Mouse (Mus musculus) CH12F3 (cell line): ENCODE data around the gene Pon3.

Source experiments
- in situ Hi-C: fragments of 300-500 bp; cut with MboI; formaldehyde crosslinking; loops from 2 replicates; pipeline ENCODE4 v1.14.3; 2020; ENCODE audit warnings: low sequenced_read_pairs

Pon3 gene

GRCm38 (mm10) chr6:5255722-5256451, at the start of gene Pon3:
Pon3 (minus strand) TSS chr6:5256286.
- in situ Hi-C loops: no loop called here

- in situ Hi-C loops: no loop called here
Observed at GRCm38 (mm10) chr6:5304956-5305355, 48.9 kb upstream of the Pon3 start.

DNA sequence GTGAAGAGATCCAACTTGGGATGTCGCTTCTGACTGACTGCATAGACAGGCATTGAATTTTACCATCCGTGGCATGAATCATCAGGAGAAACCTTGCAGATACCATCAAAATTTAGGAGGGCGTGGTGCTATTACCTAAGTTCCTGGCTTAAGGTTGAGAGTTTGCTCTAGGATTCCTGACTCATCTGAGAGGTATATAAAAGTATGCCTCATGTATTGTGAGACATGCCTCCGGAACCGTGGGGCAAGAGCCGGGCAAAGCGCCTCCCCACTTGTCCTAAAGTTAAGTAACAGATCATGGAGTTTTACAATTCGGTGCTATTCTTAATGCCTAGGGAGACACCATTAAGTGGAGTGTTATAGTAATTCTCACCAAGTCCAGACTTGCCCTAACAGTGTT, 44.5 kb upstream of the Pon3 start:
- in situ Hi-C loops: no loop called here

- in situ Hi-C loops: no loop called here
Observed at GRCm38 (mm10) chr6:5299561-5299960, 43.5 kb upstream of the Pon3 start.

DNA sequence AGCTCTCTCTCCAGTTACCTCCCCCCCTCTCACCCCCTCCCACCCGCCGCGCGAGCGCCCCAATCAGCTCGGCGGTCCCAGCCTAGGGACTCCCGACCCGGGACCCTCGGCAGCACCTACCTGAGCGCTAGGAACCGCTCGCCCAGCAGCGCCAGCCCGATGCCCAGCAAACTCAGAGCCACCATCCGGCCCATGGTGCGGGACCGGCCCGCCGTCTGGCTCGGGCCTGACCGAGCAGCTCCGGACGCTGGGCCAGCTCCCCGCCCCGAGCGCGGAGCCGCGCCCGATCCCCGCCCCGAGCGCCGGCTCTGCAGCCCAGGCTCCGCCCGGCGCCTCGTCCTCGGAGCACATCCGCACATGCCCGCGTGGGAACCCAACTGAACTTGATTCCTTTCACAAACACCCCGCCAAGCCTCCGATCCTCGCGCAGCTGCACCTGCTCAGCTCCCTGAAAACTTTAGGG, 42.0 kb upstream of the Pon3 start, which contains the start of gene Pon2:
TSS of gene Pon2 (minus strand) at position 364 of the 463 bp plus-strand sequence.
- in situ Hi-C loops: no loop called here

DNA sequence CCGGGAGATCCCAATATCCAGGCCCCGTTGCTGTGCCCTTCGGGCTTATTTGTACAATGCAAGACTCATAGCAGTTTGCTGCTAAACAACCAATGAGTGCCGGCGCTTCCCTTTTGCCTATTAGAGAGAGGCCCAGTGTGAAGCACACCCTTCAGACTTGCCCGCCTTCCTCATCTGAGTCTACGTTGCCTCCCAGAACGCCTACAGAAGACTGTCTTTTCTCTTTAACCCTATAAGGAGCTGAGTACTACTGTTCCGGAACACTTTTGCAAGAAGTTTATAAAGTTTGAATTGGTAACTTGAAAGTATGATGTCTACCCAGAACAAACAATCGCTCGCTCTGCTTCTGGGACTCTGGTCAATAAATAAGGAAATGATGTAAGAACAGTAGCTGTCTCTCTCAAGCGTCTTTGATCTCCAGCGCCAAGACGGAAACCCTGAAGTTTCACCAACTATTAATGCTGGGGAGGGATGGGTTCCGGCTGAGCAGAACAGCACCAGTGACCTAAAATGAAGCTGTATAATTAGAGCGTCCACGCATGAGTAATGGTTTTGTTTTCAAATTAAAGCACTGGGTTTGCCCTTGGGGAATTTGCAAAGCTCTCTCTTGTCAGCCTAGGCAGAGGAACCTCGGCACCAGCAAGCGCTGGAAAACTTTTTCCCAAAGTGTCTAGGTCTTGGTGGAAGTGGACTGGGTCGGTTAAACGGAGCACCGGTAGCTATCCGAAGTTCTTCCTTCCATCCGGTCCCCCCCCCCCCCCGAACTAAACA, 41.4 kb upstream of the Pon3 start:
- in situ Hi-C loops: no loop called here

GRCm38 (mm10) chr6:5296067-5296466, 40.0 kb upstream of the Pon3 start:
- in situ Hi-C loops: no loop called here

- in situ Hi-C loops: no loop called here
Observed at GRCm38 (mm10) chr6:5294659-5295449, 38.8 kb upstream of the Pon3 start.

- in situ Hi-C loops: no loop called here
Observed at GRCm38 (mm10) chr6:5292841-5293240, 36.8 kb upstream of the Pon3 start.

DNA sequence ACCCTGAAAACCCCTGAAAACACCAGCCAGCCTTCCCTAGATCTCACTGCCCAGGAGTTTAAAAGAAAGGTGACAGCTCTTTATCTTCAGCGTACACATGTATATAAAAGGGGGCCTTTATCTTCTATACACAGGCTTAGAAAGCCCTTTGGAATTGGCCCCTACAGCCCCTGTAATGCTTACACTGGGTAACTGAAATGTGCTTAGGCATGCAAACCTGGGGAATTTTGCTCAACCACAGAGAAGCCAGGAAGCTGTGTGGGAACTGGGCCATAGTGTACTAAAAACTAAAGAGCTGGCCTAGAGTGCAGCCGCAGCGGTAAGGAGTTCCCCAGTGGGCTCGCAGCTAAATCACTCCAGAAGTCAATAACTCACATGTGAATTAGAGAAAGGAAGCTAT, 35.4 kb upstream of the Pon3 start:
- in situ Hi-C loops: no loop called here

GRCm38 (mm10) chr6:5287919-5288318, 31.8 kb upstream of the Pon3 start:
- in situ Hi-C loops: no loop called here

- in situ Hi-C loops: no loop called here
Observed at GRCm38 (mm10) chr6:5287392-5287791, 31.3 kb upstream of the Pon3 start.

- in situ Hi-C loops: no loop called here
Observed at GRCm38 (mm10) chr6:5282418-5282817, 26.3 kb upstream of the Pon3 start.

DNA sequence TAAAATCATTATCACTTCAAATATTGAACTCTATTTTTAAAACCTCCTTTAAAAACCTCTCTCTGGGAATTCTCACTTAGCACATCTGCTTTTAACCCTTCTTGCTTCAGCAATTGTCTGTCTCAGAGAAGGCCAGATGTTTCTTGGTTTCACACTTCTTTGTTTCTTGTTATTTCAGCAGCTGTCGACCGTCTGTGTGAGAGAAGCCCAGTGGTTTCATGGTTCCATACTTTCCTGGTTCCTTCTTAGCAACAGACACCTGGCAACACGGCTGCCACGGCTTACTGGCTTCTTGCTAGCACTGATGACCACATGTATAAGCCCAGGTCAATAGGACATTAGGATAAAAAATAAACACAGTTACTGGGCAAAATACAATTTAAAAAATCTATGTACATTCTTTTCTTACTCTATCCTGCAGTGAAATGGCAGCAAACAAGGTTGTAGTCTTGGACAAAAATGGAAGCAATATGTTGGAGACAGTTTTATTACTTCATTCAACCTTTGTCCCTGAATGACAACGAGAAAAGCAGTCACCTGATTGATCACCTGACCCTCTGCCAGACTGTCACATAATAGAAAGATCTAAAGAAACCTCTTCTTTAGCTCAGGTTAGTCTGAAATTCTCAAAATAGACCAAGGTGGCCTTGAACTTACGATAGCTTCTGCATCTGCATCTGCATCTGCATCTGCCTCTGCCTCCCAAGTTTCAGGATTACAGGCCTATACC, 24.7 kb upstream of the Pon3 start:
- in situ Hi-C loops: no loop called here

DNA sequence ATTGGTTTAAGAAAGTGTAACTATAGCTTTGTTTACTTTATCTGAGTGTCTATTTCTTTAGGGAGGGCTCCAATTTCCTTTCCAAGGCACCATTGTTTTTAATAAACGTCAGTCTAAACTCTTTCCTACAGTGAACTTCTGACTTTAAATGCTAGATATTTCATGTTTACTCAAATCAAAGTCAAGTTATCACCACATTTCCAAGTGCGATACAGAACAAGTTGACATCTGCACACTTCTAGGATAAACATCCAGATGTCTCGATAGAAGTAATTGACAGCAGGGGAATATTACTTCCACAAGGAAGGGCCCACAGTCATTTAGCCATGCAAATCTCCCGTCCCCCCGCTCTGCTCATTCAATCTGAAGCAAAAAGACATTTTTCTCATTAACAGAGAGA, 21.9 kb upstream of the Pon3 start:
- in situ Hi-C loops: no loop called here

GRCm38 (mm10) chr6:5269641-5270040, 13.6 kb upstream of the Pon3 start:
- in situ Hi-C loops: no loop called here

DNA sequence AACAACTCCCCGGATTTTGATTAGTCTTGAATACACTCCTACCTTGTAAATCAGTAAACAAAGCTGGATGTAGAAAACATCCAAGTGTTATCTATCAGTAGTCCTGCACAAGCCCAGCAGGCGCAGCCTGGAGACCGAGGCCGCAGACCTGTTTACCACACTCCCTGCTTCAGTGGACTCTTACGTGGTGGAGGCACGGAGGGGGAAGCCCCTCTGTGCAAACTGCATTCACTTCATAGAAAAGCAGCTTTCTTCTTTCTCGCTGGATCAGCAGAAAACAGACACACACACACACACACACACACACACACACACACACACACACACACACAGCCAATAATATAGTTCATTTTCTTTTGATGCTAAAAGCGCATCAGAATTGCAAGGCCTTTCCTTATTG, 8.7 kb upstream of the Pon3 start:
- in situ Hi-C loops: no loop called here

DNA sequence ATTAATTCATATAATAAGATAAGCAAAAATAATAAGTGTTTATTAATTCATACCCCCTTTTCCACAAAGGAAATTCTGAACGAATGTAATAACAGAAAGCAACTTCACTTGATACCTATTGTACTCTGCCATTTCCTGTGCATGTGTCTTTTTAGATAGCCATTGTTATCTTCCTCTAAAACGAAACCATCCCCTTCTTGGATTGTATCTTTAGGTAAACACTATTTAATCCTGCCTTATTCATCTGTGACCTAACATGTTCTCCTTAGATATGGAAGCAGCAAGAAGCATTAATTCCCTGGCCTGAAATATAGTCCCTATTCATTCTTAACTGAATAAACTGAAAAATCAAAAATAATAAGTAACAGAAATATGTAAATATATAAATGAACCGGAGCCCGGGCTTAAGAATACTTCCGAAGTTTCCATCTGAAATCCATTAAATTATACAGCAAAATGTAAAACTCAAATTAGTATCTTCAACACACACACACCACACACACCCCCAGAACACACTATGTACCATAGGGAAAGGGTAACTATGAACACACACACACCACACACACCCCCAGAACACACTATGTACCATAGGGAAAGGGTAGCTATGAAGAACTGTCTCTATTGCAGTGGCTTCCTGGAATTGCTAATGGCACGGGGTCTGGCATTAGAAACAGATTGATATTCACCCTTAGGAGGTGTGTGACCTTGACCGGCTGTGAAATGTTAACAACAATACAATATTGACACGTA, 7.3 kb upstream of the Pon3 start:
- in situ Hi-C loops: no loop called here

- in situ Hi-C loops: no loop called here
Observed at GRCm38 (mm10) chr6:5262322-5263249, 6.5 kb upstream of the Pon3 start.
